Mouse (Mus musculus) embryonic facial prominence, embryonic 13.5 days (tissue): ENCODE data around the gene Zfp800. TPM values are rescaled to one million over a fixed set of nuclear protein-coding genes. Genes with fewer than 3 reads are reported as not detected.

Experiments
- ATAC-seq: fragments of 200-750 bp; cut with Nextera tagmentation; 2 replicates; pipeline ENCODE4 v1.8.0; 2017; ENCODE audit warnings: low read depth; ENCODE audit not compliant: insufficient number of reproducible peaks, insufficient read depth, low FRiP score, low TSS enrichment
- H3K27ac ChIP-seq: fragments of 300-500 bp; sonication (generic); 2 replicates; pipeline ENCODE4 v1.5.1; 2015; ENCODE audit warnings: moderate library complexity, mild to moderate bottlenecking, inconsistent platforms
- H3K27me3 ChIP-seq: fragments of 300-500 bp; sonication (generic); 2 replicates; pipeline ENCODE4 v1.6.1; 2015; ENCODE audit warnings: mild to moderate bottlenecking, inconsistent platforms
- H3K36me3 ChIP-seq: fragments of 300-500 bp; sonication (generic); 2 replicates; pipeline ENCODE4 v1.6.1; 2015; ENCODE audit warnings: mild to moderate bottlenecking, inconsistent platforms
- H3K4me1 ChIP-seq: fragments of 300-500 bp; sonication (generic); 2 replicates; pipeline ENCODE4 v1.6.1; 2015; ENCODE audit warnings: inconsistent platforms
- H3K4me2 ChIP-seq: fragments of 300-500 bp; sonication (generic); 2 replicates; pipeline ENCODE4 v1.6.1; 2015; ENCODE audit warnings: moderate library complexity, mild to moderate bottlenecking, inconsistent platforms
- H3K4me3 ChIP-seq: fragments of 300-500 bp; sonication (generic); 2 replicates; pipeline ENCODE4 v1.5.1; 2015; ENCODE audit warnings: mild to moderate bottlenecking, inconsistent platforms
- H3K9ac ChIP-seq: fragments of 300-500 bp; sonication (generic); 2 replicates; pipeline ENCODE4 v1.6.1; 2015; ENCODE audit warnings: mild to moderate bottlenecking, inconsistent platforms
- H3K9me3 ChIP-seq: fragments of 300-500 bp; sonication (generic); 2 replicates; pipeline ENCODE4 v1.6.1; 2016; ENCODE audit warnings: inconsistent platforms
- WGBS: fragments of 180-500 bp; shearing (Covaris S2); methylation state at CpG from one replicate; pipeline ENCODE4 v1.1.7; 2015; ENCODE audit warnings: mixed read lengths; 5-methylcytosine and 5-hydroxymethylcytosine counted together
- polyA plus RNA-seq: library from polyadenylated mRNA; unstranded; fragments of >200 nt; fragmentation: Nextera tagmentation; extraction: Ambion mirVana; gene quantifications from 2 replicates; pipeline ENCODE4 v1.2.1, GENCODE M21; 2015

The Zfp800 gene
- 16.6 and 20.4 TPM in 2 replicates for polyA plus RNA-seq

DNA sequence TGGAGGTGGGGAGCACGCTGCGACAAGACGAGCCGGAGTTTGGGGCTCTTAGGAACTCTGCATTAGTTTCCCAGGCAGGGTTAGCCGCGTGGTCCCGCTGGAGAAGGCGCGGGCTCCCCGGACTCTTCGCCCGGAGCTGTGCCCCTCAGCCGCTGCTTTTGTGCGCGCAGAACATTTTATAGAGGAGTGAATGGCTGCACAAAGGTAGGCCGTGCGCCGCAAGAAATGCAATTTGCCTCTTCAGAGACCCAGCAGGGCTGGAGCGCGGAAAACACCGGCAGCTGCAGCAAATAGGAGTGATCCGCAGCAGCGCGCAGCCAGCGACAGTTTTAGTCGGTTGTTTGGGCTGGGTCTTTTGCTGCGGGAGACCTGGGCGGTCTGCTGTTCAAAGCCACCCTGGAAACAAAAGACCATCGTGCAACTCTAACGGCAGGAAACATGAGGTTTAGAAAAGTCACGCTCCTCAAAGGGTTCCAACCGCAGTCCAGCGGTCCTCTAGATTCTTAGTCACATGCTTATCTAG, at the start of gene Zfp800:
Gene Zfp800 (minus strand): TSS at position 325 of the 523 bp plus-strand sequence.
- Histone ChIP-seq H3K36me3 (no peaks in the 10 kb centered on the region), H3K9me3 (peaks cover 5% of the 10 kb centered on the region; the same call in 1 of the 2 replicates), H3K4me2 (peak within 1 kb of the TSS; percentile 74), H3K27me3 (peaks cover 38% of the 10 kb centered on the region), H3K4me3 (peak within 1 kb of the TSS; percentile 42), H3K4me1 (no peaks in the 10 kb centered on the region), H3K9ac (peak within 1 kb of the TSS; percentile 65), H3K27ac (no peak within 1 kb of the TSS)
- ATAC-seq, result no peak
- 1% methylated on average over 33 of the region's 33 CpGs for WGBS

DNA sequence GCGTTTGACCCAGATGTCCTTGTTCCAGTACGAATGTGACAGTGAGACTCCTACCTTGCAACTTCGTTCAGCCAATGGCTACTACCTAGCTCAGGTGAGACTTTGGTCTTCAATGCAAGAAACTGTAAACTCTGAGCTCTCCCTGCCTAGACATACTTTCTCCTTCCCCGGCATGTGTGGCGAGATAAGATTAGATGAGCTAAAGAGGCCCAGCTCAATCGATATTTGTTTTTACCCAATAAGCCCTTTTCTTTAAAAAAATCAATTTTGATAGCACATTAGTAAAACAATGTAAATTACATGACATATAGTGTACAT, 33.7 kb upstream of the Zfp800 start:
- 80% methylated on average over 6 of the region's 6 CpGs for WGBS
- Histone ChIP-seq H3K9ac (no peak overlapping the region), H3K4me2 (no peak overlapping the region), H3K27me3 (no peaks in the 10 kb centered on the region), H3K4me1 (0 out of 2 replicates have a peak, but pooled peaks cover 3% of the 10 kb centered on the region), H3K27ac (no peak overlapping the region), H3K4me3 (no peak overlapping the region), H3K9me3 (no peaks in the 10 kb centered on the region), H3K36me3 (peaks cover 10% of the 10 kb centered on the region)
- no peak for ATAC-seq

DNA sequence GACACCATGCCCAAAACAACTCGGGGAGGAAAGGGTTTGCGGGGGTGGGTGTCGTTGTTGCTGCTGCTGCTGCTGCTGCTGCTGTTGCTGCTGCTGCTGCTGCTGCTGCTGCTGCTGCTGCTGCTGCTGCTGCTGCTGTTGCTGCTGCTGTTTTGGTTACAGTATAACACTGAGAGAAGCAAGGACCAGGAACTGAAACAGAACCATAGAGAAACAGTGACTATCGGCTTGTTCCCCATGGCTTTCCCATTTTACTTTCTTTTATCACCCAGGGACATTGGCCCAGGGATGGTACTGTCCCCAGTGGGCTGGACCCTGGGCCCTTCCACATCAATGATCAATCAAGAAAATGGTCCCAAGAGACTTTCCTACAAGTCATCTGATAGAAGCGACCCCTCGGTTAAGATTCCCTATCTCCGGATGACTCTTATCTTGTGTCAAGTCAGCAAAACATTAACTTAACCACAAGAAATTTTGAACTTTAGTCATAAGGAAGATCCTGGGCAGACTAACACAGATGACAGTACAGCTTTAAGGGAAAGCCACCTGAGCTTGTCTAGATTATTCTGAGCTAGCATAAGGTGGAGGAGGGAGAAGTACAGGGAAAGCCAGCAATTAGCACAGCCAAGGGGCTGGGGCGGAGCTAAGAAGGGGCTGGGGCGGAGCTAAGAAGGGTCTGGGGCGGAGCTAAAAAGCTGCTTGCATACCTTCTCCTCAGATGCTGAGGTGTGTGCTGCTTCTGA, 33.2 kb upstream of the Zfp800 start:
- peaks cover 7% of the 10 kb centered on the region for H3K4me1 ChIP-seq
- no peaks in the 10 kb centered on the region for H3K9me3 ChIP-seq
- WGBS, result 75% methylated on average over 10 of the region's 10 CpGs
- H3K27me3 ChIP-seq, result no peaks in the 10 kb centered on the region
- no peak overlapping the region for H3K27ac ChIP-seq
- H3K9ac ChIP-seq, result no peak overlapping the region
- no peak for ATAC-seq
- no peak overlapping the region for H3K4me3 ChIP-seq
- peaks cover 15% of the 10 kb centered on the region for H3K36me3 ChIP-seq
- no peak overlapping the region for H3K4me2 ChIP-seq

DNA sequence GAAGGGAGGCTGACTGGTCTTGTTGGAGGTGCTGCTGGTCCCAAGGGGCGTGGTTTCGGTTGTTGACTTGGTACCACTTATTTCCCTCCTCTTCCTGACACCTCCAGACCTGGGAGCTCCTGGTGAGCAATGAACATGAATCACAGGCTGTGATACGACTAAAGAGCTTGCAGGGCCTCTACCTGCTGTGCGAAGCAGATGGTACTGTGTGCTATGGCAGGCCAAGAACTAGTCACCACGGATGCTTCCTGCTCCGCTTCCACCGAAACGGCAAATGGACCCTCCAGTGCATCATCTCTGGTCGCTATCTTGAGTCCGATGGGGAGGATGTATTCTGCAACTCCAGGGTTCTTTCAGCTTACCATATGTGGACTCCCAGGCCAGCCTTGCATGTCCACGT, 32.1 kb upstream of the Zfp800 start:
- H3K27ac ChIP-seq, result no peak overlapping the region
- WGBS, result 89% methylated on average over 11 of the region's 11 CpGs
- ATAC-seq, result no peak
- H3K9ac ChIP-seq, result no peak overlapping the region
- no peak overlapping the region for H3K4me3 ChIP-seq
- peaks cover 16% of the 10 kb centered on the region for H3K4me1 ChIP-seq
- no peaks in the 10 kb centered on the region for H3K9me3 ChIP-seq
- peaks cover 21% of the 10 kb centered on the region for H3K36me3 ChIP-seq
- H3K27me3 ChIP-seq, result no peaks in the 10 kb centered on the region
- no peak overlapping the region for H3K4me2 ChIP-seq

DNA sequence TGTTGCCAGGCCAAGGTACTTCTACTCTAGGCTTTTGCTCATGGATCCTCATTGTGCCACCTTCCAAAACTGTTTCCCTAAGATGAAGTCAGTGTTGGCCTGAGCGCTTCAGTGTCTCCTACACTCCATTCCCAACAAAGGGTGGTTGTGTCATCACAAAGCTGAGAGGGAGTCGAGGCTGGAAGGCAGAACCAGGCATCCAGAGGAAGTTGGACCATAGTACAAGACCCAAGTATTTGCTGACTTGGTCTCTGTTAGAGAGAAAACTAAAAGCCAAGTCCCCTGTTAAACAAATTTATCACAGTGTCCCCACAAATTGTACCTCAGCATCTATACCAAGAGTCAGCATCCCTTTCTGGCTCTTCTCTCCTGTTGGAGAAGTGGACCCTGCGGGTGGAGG, 30.5 kb upstream of the Zfp800 start, which contains the start of gene Gcc1:
Gene Gcc1 (minus strand): TSS at position 101 of the 400 bp plus-strand sequence.
- H3K9ac ChIP-seq, result no peak within 1 kb of the TSS
- WGBS, result 86% methylated on average over 3 of the region's 3 CpGs
- peaks cover 24% of the 10 kb centered on the region for H3K4me1 ChIP-seq
- ATAC-seq, result no peak
- no peaks in the 10 kb centered on the region for H3K9me3 ChIP-seq
- no peaks in the 10 kb centered on the region for H3K27me3 ChIP-seq
- no peak within 1 kb of the TSS for H3K4me3 ChIP-seq
- no peak within 1 kb of the TSS for H3K27ac ChIP-seq
- H3K4me2 ChIP-seq, result no peak within 1 kb of the TSS
- peaks cover 21% of the 10 kb centered on the region for H3K36me3 ChIP-seq

DNA sequence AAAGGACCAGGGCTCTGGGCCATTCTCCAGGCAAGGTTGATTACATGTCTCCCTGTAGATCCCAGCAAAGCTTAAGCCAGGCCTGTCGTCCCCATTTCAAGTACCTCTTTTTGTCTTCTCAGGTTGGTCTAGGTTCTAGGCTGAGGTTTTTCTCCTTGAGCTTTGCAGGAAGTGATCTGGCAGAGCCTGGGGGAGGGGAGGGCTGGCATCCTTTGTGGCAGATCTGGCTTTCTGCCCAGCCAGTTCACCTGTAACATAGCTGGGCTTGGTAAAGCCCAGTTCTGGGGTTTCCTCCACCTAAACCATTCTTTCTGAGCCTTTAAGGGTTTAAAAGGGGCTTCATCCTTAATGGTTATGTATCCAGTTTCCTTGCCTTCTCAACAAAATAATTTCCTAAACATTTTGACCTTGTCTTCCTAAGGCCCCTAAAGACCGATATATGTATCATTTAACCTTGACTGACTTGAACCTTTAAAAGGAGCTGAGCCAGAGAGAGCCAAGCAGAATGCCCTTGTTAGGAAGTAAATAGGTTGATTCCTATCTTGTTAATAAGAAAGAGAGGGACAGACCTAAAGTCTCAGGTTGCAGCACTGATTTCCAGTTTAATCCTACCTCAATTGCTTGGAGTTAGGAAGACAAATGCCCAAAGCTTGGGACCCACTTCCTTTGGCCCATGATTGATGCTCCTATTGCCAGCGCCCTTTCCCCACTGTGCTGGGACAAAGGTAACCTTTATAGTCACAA, 29.5 kb upstream of the Zfp800 start, which contains the start of gene Fscn3:
Gene Fscn3 (plus strand): TSS at position 694 of the 744 bp plus-strand sequence.
- no peaks in the 10 kb centered on the region for H3K9me3 ChIP-seq
- no peaks in the 10 kb centered on the region for H3K27me3 ChIP-seq
- H3K9ac ChIP-seq, result no peak within 1 kb of the TSS
- H3K4me1 ChIP-seq, result peaks cover 26% of the 10 kb centered on the region
- H3K4me2 ChIP-seq, result no peak within 1 kb of the TSS
- H3K27ac ChIP-seq, result no peak within 1 kb of the TSS
- peaks cover 21% of the 10 kb centered on the region for H3K36me3 ChIP-seq
- 78% methylated on average over 3 of the region's 3 CpGs for WGBS
- H3K4me3 ChIP-seq, result no peak within 1 kb of the TSS
- ATAC-seq, result no peak

GRCm38 (mm10) chr6:28425019-28425418, 27.2 kb upstream of the Zfp800 start:
- H3K27ac ChIP-seq, result no peak overlapping the region
- 0 out of 2 replicates have a peak overlapping the region, but pooled peaks have one; percentile 41 for H3K9ac ChIP-seq
- H3K9me3 ChIP-seq, result no peaks in the 10 kb centered on the region
- H3K4me3 ChIP-seq, result peak overlapping the region; percentile 74; the same call in 1 of the 2 replicates
- H3K4me2 ChIP-seq, result peak overlapping the region; percentile 71
- WGBS, result 89% methylated on average over 6 of the region's 6 CpGs
- ATAC-seq, result no peak
- H3K4me1 ChIP-seq, result peaks cover 41% of the 10 kb centered on the region
- H3K27me3 ChIP-seq, result no peaks in the 10 kb centered on the region
- H3K36me3 ChIP-seq, result peaks cover 21% of the 10 kb centered on the region

GRCm38 (mm10) chr6:28423767-28424695, 26.2 kb upstream of the Zfp800 start:
- Histone ChIP-seq H3K27me3 (no peaks in the 10 kb centered on the region), H3K9me3 (no peaks in the 10 kb centered on the region), H3K9ac (peak overlapping the region; percentile 93), H3K4me3 (peak overlapping the region; percentile 74), H3K4me2 (peak overlapping the region; percentile 71), H3K4me1 (peaks cover 49% of the 10 kb centered on the region), H3K27ac (peak overlapping the region; percentile 80), H3K36me3 (peaks cover 22% of the 10 kb centered on the region)
- 0 out of 2 replicates have a peak, but pooled peaks have one; percentile 17 for ATAC-seq
- 10% methylated on average over 40 of the region's 46 CpGs for WGBS

- Histone ChIP-seq H3K36me3 (peaks cover 30% of the 10 kb centered on the region), H3K9ac (peak within 1 kb of the TSS; percentile 93), H3K4me1 (peaks cover 49% of the 10 kb centered on the region), H3K4me3 (peak within 1 kb of the TSS; percentile 74), H3K27me3 (no peaks in the 10 kb centered on the region), H3K27ac (peak within 1 kb of the TSS; percentile 80), H3K9me3 (no peaks in the 10 kb centered on the region), H3K4me2 (peak within 1 kb of the TSS; percentile 95)
- under 1% methylated on average over 32 of the region's 42 CpGs for WGBS
- ATAC-seq, result peak; percentile 60
Measured at GRCm38 (mm10) chr6:28423313-28423712, 25.5 kb upstream of the Zfp800 start, which contains the start of gene Arf5. Arf5 (plus strand) TSS chr6:28423560.

DNA sequence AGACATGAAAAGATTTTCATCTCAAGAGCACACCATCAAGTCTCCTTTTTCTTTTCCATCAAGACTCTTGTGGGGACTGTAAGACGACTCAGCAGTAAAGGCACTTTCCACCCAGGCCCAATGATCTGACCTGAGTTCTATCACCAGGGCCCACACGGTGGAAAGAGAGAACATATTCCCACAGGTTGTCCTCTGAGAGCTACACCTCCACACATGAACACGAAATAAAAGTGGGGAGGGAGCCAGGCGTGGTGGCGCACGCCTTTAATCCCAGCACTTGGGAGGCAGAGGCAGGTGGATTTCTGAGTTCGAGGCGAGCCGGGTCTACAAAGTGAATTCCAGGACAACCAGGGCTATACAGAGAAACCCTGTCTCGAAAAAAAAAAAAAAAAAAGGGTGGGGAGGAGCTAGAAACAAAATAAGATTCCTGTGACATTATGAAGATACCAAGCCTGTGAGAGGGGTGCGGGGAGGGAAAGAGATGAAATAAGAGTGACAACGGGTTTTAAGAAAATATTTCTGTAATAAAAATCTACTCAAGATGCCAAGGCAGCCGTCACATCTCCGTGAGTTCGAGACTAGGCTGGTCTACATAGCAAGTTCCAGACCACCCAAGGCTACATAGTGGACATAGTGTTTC, 25.0 kb upstream of the Zfp800 start:
- Histone ChIP-seq H3K4me3 (peak overlapping the region; percentile 74), H3K4me2 (peak overlapping the region; percentile 71), H3K27me3 (no peaks in the 10 kb centered on the region), H3K9ac (no peak overlapping the region), H3K36me3 (peaks cover 35% of the 10 kb centered on the region), H3K9me3 (no peaks in the 10 kb centered on the region), H3K4me1 (peaks cover 49% of the 10 kb centered on the region), H3K27ac (no peak overlapping the region)
- 69% methylated on average over 15 of the region's 15 CpGs for WGBS
- no peak for ATAC-seq
